8 mouse cellular contexts compared by ENCODE assay signal in the genomic region with DNA sequence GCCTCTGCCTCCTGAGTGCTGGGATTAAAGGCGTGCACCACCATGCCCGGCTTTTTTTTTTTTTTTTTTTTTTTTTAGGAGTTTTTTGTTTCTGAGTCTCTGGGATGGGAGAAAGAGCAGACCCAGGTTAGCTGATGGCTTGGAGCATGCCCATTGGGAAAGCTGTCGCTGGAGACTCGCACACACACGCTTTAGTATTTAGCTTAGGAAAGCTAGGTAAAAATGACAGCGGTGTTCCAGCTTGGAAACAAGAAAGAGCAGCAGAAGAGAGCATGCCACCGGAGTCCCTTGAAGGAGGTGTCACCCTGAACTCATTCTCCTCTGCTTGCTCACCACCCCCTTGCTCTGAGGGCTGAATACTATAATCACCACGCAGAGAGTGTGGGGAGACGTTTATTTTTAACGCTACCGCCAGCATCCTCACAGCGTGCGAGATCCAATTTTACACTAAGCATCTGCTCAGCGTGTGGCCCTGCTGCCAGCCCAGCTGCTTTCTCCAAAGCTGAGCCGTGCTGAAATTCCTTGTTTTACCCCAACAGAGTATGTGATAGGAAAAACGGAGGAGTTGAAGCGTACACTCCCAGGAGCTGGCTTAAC.
DNase-seq lines count a peak whose midpoint lies in the region; ATAC-seq and TF ChIP-seq lines count a peak whose summit lies in the region.

No protein-coding gene starts in this region.

- H3K9me3 ChIP-seq in heart, embryonic 12.5 days (replicated peaks) = no peaks in the 10 kb centered on the region

- no peak for TF ChIP-seq CTCF in cerebellum, adult 2 months (IDR thresholded peaks at IDR 0.05; ENCODE audit: borderline replicate concordance, insufficient read depth, low read depth, low read length)

- DNase-seq in heart, adult 18-20 months = no peak
- peak; percentile 76 to 80 for DNase-seq in cerebellum, adult 2 months
- DNase-seq in frontal cortex, adult 2 months (ENCODE audit: extremely low spot score in 1 of 2, low spot score in 1 of 2) = peak; percentile 74 to 91
- peak; percentile 85 for DNase-seq in layer of hippocampus, adult 9-11 months
- no peak for DNase-seq in urinary bladder, postnatal 25 days (ENCODE audit: low spot score)
- DNase-seq in thymus, postnatal 0 days (ENCODE audit: low spot score) = no peak

- peak overlapping the region; percentile 62 for H3K4me2 ChIP-seq in heart, embryonic 12.5 days

- H3K4me1 ChIP-seq in heart, embryonic 12.5 days (replicated peaks) = peaks cover 21% of the 10 kb centered on the region
- 0 out of 2 replicates have a peak, but pooled peaks cover 4% of the 10 kb centered on the region for H3K4me1 ChIP-seq in cerebellum, adult 2 months (ENCODE audit: control insufficient read depth, insufficient read depth, low read length)

- no peak for TF ChIP-seq POLR2A in cerebellum, adult 2 months (IDR thresholded peaks at IDR 0.05; ENCODE audit: borderline replicate concordance, insufficient read depth, low read length)

- peak overlapping the region; percentile 6; the same call in 1 of the 2 replicates for H3K4me3 ChIP-seq in heart, embryonic 12.5 days
- peak overlapping the region; percentile 30 for H3K4me3 ChIP-seq in cerebellum, adult 2 months (replicated peaks; ENCODE audit: insufficient read depth, low read depth, low read length)

- H3K9ac ChIP-seq in heart, embryonic 12.5 days = peak overlapping the region; percentile 11; the same call in 1 of the 2 replicates

- H3K27ac ChIP-seq in heart, embryonic 12.5 days (ENCODE audit: poor library complexity, severe bottlenecking) = peak overlapping the region; percentile 83
- H3K27ac ChIP-seq in cerebellum, adult 2 months (ENCODE audit: insufficient read depth, low read length) = no peak overlapping the region

- no peaks in the 10 kb centered on the region for H3K36me3 ChIP-seq in heart, embryonic 12.5 days

- no peaks in the 10 kb centered on the region for H3K27me3 ChIP-seq in heart, embryonic 12.5 days (replicated peaks)
- no peaks in the 10 kb centered on the region; the same call in 1 of the 2 replicates for H3K27me3 ChIP-seq in cerebellum, adult 2 months (ENCODE audit: control insufficient read depth, insufficient read depth, low read length)

- ATAC-seq in heart, embryonic 12.5 days (ENCODE audit: insufficient number of reproducible peaks, low FRiP score) = peak; percentile 69
- peak; percentile 22; the same call in 1 of the 2 replicates for ATAC-seq in megakaryocyte progenitor cell, adult 5-6 weeks (replicated peaks; ENCODE audit: poor library complexity)

- WGBS in heart, embryonic 12.5 days = 12% methylated on average over 15 of the region's 17 CpGs
- 9% methylated on average over 17 of the region's 17 CpGs for WGBS in cerebellum, adult 2 months

Comparison
In these comparisons a context has a peak if more than half of its experiments do, and no peak if none do; other contexts are left out.
1. DNase-seq: peak in cerebellum, adult 2 months (2 of 2), frontal cortex, adult 2 months (2 of 2) and layer of hippocampus, adult 9-11 months (single experiment); none in heart, adult 18-20 months (0 of 2), urinary bladder, postnatal 25 days (single experiment) and thymus, postnatal 0 days (single experiment).